Mouse (Mus musculus) embryonic facial prominence, embryonic 14.5 days (tissue): ENCODE data around the gene Olfr497. TPM values are rescaled to one million over a fixed set of nuclear protein-coding genes. Genes with fewer than 3 reads are reported as not detected.

ENCODE experiments used
- ATAC-seq: fragments of 200-750 bp; cut with Nextera tagmentation; 2 replicates; pipeline ENCODE4 v1.8.0; 2017; ENCODE audit warnings: low read depth, moderate number of reproducible peaks, moderate TSS enrichment
- DNase-seq: peaks from one replicate; pipeline ENCODE4 v3.0.0-alpha.2; 2015; ENCODE audit warnings: low spot score
- H3K27ac ChIP-seq: fragments of 300-500 bp; sonication (generic); replicated peaks from 2 replicates; pipeline ENCODE4 v1.5.1; 2014; ENCODE audit warnings: low read depth, mild to moderate bottlenecking, low read length, moderate library complexity
- H3K27me3 ChIP-seq: fragments of 300-500 bp; sonication (generic); replicated peaks from 2 replicates; pipeline ENCODE4 v1.6.1; 2014; ENCODE audit warnings: low read length; ENCODE audit not compliant: control insufficient read depth, insufficient read depth
- H3K36me3 ChIP-seq: fragments of 300-500 bp; sonication (generic); 2 replicates; pipeline ENCODE4 v1.6.1; 2014; ENCODE audit warnings: low read length, mixed read lengths; ENCODE audit not compliant: control insufficient read depth, insufficient read depth
- H3K4me1 ChIP-seq: fragments of 300-500 bp; sonication (generic); 2 replicates; pipeline ENCODE4 v1.6.1; 2014; ENCODE audit warnings: antibody characterized with exemption, low read length; ENCODE audit not compliant: control insufficient read depth, insufficient read depth
- H3K4me2 ChIP-seq: fragments of 300-500 bp; sonication (generic); 2 replicates; pipeline ENCODE4 v1.6.1; 2014; ENCODE audit warnings: low read depth, mild to moderate bottlenecking, low read length, moderate library complexity, mixed read lengths
- H3K4me3 ChIP-seq: fragments of 300-500 bp; sonication (generic); 2 replicates; pipeline ENCODE4 v1.5.1; 2014; ENCODE audit warnings: low read depth, mild to moderate bottlenecking, low read length
- H3K9ac ChIP-seq: fragments of 300-500 bp; sonication (generic); 2 replicates; pipeline ENCODE4 v1.6.1; 2014; ENCODE audit warnings: low read depth, mild to moderate bottlenecking, low read length, moderate library complexity, mixed read lengths
- H3K9me3 ChIP-seq: fragments of 300-500 bp; sonication (generic); 2 replicates; pipeline ENCODE4 v1.6.1; 2016; ENCODE audit warnings: low read length; ENCODE audit not compliant: control insufficient read depth
- WGBS: fragments of 180-500 bp; shearing (Covaris S2); extraction: QIAGEN DNeasy Blood & Tissue Kit; methylation state at CpG from one replicate; pipeline ENCODE4 v1.1.7; 2014; 5-methylcytosine and 5-hydroxymethylcytosine counted together
- polyA plus RNA-seq: library from polyadenylated mRNA; unstranded; fragments of >200 nt; fragmentation: Nextera tagmentation; extraction: Ambion mirVana; gene quantifications from 2 replicates; pipeline ENCODE4 v1.2.1, GENCODE M21; 2014

Gene Olfr497
- not detected in 2 replicates for polyA plus RNA-seq

- DNase-seq (no peak), ATAC-seq (no peak)
- Histone ChIP-seq H3K4me2 (no peak within 1 kb of the TSS), H3K4me1 (no peaks in the 10 kb centered on the region), H3K36me3 (no peaks in the 10 kb centered on the region), H3K27ac (no peak within 1 kb of the TSS), H3K27me3 (no peaks in the 10 kb centered on the region), H3K4me3 (no peak within 1 kb of the TSS), H3K9ac (no peak within 1 kb of the TSS), H3K9me3 (no peaks in the 10 kb centered on the region)
- WGBS: 75% methylated on average over 2 of the region's 2 CpGs
Observed at GRCm38 (mm10) chr7:108420121-108420520, at the start of gene Olfr497. Gene Olfr497, plus strand, starts transcription at chr7:108420421.

DNA sequence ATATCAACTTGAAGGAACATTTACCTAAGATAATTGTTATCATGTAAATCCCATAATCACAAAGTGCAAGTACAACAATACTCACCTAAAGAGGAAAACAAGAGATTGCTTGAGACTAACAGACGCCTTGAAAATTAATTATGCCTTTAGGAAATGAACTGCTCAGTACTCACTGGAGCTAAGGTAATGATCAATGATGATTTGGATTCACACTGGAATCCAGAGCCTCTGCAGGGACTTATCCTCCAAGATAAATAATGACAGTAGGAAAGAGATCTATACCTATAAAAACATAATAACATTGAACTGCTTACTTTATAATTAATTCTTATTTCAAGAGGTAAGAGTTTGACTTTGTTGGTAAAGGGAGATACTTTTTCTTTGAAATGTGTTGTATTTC is 27.4 kb upstream of the Olfr497 start, which contains the start of gene Olfr495:
TSS of gene Olfr495 (plus strand) at position 301 of the 400 bp plus-strand sequence.
- DNase-seq: no peak
- H3K4me1 ChIP-seq: no peaks in the 10 kb centered on the region
- H3K36me3 ChIP-seq: no peaks in the 10 kb centered on the region
- H3K9me3 ChIP-seq: no peaks in the 10 kb centered on the region
- 65% methylated on average over 1 of the region's 1 CpGs for WGBS
- ATAC-seq: no peak
- H3K27me3 ChIP-seq: no peaks in the 10 kb centered on the region
- no peak within 1 kb of the TSS for H3K4me3 ChIP-seq
- H3K4me2 ChIP-seq: no peak within 1 kb of the TSS
- no peak within 1 kb of the TSS for H3K9ac ChIP-seq
- H3K27ac ChIP-seq: no peak within 1 kb of the TSS

- Histone ChIP-seq H3K27ac (no peak within 1 kb of the TSS), H3K27me3 (no peaks in the 10 kb centered on the region), H3K9ac (no peak within 1 kb of the TSS), H3K4me3 (no peak within 1 kb of the TSS), H3K4me2 (no peak within 1 kb of the TSS), H3K36me3 (no peaks in the 10 kb centered on the region), H3K9me3 (no peaks in the 10 kb centered on the region), H3K4me1 (no peaks in the 10 kb centered on the region)
- 90% methylated on average over 1 of the region's 1 CpGs for WGBS
- ATAC-seq (no peak), DNase-seq (no peak)
Observed at GRCm38 (mm10) chr7:108465026-108465425, 44.8 kb downstream of the Olfr497 start, which contains the start of gene Olfr498. Gene Olfr498, plus strand, starts transcription at chr7:108465326.

Other genes with a start within 250 kb of the Olfr497 start
- gene Olfr486, start 247.7 kb upstream of the Olfr497 start, polyA plus RNA-seq: not detected in 2 replicates
- gene Olfr487, start 205.8 kb upstream of the Olfr497 start, polyA plus RNA-seq: 0.14 TPM in 1 of 2 replicates, not detected in the other
- gene Olfr488, start 162.1 kb upstream of the Olfr497 start, polyA plus RNA-seq: not detected in 2 replicates
- gene Olfr490, start 131.5 kb upstream of the Olfr497 start, polyA plus RNA-seq: not detected in 2 replicates
- gene Olfr491, start 107.0 kb upstream of the Olfr497 start, polyA plus RNA-seq: 0.13 TPM in 1 of 2 replicates, not detected in the other
- gene Olfr492, start 96.7 kb upstream of the Olfr497 start, polyA plus RNA-seq: not detected in 2 replicates
- gene Olfr493, start 73.4 kb upstream of the Olfr497 start, polyA plus RNA-seq: not detected in 2 replicates
- gene Olfr494, start 55.1 kb upstream of the Olfr497 start, polyA plus RNA-seq: 0.22 TPM in 1 of 2 replicates, not detected in the other
- 0.11 TPM in 1 of 2 replicates, not detected in the other for gene Olfr495, start 27.3 kb upstream of the Olfr497 start, polyA plus RNA-seq
- gene Olfr498, start 44.9 kb downstream of the Olfr497 start, polyA plus RNA-seq: 0.13 TPM in 1 of 2 replicates, not detected in the other
- gene Olfr502, start 104.6 kb downstream of the Olfr497 start, polyA plus RNA-seq: 0.07 TPM in 1 of 2 replicates, not detected in the other
- not detected in 2 replicates for gene Olfr503, start 124.1 kb downstream of the Olfr497 start, polyA plus RNA-seq
- gene Olfr504, start 145.4 kb downstream of the Olfr497 start, polyA plus RNA-seq: not detected in 2 replicates
- 0.16 TPM in 1 of 2 replicates, not detected in the other for gene Olfr506, start 190.4 kb downstream of the Olfr497 start, polyA plus RNA-seq
- gene Olfr507, start 201.4 kb downstream of the Olfr497 start, polyA plus RNA-seq: not detected in 2 replicates
- gene Olfr508, start 209.6 kb downstream of the Olfr497 start, polyA plus RNA-seq: not detected in 2 replicates
- 0.05 and 0.08 TPM in 2 replicates for gene Olfr509, start 231.5 kb downstream of the Olfr497 start, polyA plus RNA-seq
- gene Olfr510, start 246.0 kb downstream of the Olfr497 start, polyA plus RNA-seq: not detected in 2 replicates